Mouse (Mus musculus): Measurements from ENCODE around the gene Nrf1.

Nrf1 gene

DNA sequence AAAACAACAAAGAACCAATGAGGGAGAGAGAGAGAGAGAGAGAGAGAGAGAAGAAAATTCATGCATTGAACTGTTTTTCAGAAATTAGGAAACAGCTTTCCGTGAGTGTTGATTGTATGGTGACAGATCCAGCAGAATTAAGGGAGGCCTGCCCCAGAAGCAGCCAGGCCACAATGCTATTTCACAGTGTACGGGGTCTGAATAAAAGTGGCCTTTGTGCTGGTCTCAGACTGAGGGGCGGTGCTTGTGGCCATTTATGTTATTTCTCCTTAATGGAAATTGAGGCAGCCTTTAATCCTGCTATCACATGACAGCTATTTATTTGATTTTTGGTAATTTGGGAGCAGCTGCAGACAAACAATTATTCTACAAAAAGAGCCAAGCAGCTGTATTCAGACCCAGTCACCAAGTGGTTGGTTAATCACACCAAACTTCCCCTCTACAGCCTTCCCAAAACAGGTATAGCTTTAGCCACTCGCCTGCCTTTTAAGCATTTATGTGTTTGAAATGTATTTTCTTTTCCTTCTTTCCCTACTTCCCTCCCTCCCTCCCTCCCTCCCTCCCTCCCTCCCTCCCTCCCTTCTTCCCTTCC is 31.2 kb downstream of the Nrf1 start:
- in situ Hi-C loops (cut with MseI, MboI) = no loop called here

DNA sequence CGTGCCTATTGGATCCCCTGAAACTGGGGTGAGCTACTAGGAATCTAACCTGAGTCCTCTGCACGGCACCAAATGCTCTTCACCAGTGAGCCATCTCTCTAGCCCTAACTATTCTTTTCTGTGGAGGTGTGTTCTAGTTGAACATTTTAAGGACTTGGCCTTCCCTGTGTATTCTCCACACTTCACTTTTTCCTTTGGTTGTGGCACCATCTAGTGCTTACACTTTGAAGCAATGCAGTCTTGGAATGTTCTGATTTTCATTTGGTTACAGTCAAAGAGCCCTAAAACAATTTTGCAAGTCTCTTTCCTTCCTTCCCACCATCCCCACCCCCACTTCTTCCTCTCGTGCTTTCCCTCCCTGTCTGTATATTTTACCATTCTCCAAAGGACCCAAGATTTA is 33.6 kb downstream of the Nrf1 start:
- in situ Hi-C loops (cut with MseI, MboI) = no loop called here

DNA sequence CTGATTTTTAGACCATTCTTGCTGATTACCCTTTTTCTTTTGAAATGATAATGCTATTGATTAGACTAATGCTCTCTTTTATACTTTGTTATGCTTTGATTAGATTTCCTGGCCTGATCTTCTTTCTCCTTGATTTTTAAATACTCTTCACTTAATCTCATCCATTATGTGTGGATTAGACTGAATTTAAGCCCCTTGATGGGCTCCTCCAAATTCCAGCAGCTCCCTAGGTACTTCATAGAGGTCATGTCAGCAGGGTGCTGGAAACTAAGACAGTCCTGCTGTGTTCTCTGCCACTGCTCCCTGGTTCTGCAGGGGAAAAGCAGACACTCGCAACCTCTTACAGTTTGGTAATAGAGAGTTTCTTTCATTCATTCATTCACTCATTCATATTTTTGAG is 35.5 kb downstream of the Nrf1 start:
- in situ Hi-C loops (cut with MseI, MboI) = no loop called here

DNA sequence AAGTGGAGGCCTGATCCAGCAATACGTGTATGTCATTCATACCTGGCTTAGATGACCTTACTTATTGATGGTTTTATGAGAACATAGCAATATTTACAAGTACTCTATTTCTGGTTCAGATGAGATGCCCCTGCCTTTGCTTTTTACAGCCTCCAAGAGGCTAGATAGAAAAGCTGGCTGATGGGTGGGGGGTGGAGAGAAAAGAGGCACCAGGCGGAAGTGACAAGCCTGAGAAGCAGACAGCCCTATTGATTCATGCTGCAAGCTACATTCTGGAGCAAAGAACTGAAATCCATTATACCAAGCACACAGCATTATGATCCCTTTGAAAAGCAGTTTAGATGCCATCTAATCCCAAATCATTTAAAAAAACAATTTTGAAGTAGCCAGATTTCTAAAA is 37.6 kb downstream of the Nrf1 start:
- in situ Hi-C loops (cut with MseI, MboI) = no loop called here

DNA sequence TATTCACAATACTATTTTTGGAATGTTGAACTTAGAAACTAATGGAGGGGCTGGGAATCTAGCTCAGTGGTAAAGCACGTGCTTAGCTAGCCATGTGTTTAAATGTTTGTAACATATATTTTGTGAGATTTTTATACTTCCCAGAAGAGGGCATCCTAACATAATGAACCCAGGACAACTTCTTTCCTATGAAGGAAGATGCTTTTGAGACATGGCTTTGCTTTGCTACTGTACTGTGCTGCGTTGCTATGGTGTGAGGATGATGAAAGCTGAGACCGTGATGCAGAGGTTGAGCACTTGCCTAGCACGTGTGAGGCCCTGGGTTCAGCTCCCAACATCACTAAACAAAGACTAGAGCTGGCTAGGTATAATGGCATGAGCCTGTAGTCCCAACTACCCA is 43.4 kb downstream of the Nrf1 start:
- in situ Hi-C loops (cut with MseI, MboI) = no loop called here

- in situ Hi-C loops (cut with MseI, MboI) = no loop called here
Measured at GRCm38 (mm10) chr6:30092816-30093215, 45.0 kb downstream of the Nrf1 start.

- in situ Hi-C loops (cut with MseI, MboI) = no loop called here
Measured at GRCm38 (mm10) chr6:30101773-30102415, 54.1 kb downstream of the Nrf1 start.

DNA sequence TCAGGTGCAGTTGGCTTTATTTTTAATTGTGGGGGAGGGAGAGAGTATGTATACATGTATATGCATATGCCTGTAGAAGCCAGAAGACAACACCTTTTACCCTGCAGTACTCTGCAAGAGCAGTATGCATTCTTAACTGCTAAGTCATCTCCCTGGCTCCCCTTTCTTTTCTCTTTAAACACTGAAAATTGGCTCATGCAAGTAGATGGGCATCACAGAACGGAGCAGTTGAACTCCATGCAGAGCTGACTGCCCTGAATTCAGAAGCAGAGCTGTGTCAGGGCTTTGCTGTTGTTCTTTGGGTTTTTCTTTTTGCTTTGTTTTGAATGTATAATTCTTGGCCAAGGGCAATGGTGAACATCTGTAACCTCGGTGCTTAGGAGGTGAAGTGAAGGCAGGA is 58.3 kb downstream of the Nrf1 start:
- in situ Hi-C loops (cut with MseI, MboI) = no loop called here

GRCm38 (mm10) chr6:30107456-30107855 is 59.7 kb downstream of the Nrf1 start:
- in situ Hi-C loops (cut with MseI, MboI) = no loop called here

- in situ Hi-C loops (cut with MseI, MboI) = no loop called here
Measured at GRCm38 (mm10) chr6:30109820-30110502, 62.2 kb downstream of the Nrf1 start.

- in situ Hi-C loops (cut with MseI, MboI) = no loop called here
Measured at GRCm38 (mm10) chr6:30112349-30113132, 64.8 kb downstream of the Nrf1 start.

- in situ Hi-C loops (cut with MseI, MboI) = no loop called here
Measured at GRCm38 (mm10) chr6:30114101-30114500, 66.3 kb downstream of the Nrf1 start.

DNA sequence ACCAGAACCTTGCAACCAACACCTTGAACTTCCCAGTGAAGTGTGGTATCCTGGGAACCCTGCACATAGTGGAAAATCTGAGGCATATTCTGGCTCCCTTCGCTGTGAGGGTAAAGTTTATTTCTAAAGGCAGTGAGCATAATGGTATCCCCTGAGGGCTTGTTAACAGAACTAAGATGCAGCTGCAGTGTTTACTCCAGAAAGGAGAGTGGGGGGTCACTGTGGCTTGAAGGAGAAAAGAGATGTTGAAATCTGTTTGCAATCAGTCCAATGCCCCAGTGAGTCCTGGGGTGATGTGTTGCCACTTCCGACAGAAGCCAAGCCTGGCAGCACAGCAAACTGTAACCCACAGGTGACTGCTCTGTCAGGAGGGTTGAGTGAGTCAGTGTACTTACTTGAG is 73.4 kb downstream of the Nrf1 start:
- in situ Hi-C loops (cut with MseI, MboI) = no loop called here

- in situ Hi-C loops (cut with MseI, MboI) = no loop called here
Measured at GRCm38 (mm10) chr6:30121600-30121999, 73.8 kb downstream of the Nrf1 start.

GRCm38 (mm10) chr6:30123391-30123790 is 75.6 kb downstream of the Nrf1 start:
- in situ Hi-C loops (cut with MseI, MboI) = no loop called here

DNA sequence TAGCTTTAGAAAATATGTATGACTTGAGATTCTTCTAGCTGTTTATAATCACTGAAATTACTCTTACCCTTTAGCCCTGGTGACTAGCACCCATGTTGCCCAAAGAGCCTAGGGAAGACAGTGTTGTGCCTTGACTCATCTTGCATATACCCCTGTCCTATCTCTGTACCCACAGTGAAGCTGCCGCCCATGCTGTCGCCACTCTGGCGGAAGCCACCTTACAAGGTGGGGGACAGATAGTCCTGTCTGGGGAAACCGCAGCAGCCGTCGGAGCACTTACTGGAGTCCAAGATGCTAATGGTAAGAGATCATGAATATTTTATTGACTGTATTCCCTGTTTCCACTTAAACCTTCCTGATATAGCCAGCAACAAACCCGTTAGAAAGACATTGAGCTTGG is 78.3 kb downstream of the Nrf1 start:
- in situ Hi-C loops (cut with MseI, MboI) = no loop called here

DNA sequence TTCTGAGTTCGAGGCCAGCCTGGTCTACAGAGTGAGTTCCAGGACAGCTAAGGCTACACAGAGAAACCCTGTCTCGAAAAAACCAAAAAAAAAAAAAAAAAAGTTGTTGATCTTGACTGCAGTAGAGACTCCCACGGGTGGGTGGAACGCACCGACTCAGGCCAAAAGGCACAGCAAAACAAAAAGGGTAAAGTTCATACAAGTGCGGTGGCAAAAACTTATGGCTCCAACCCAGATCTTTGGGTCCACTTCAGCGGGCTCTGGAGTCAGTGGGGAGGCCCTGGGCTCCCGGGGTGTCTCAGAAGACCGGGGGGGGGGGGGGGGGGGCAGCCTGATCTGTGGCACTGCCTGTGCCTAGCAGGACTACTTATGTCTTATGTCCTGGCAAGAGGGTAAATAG is 79.0 kb downstream of the Nrf1 start:
- in situ Hi-C loops (cut with MseI, MboI) = no loop called here

DNA sequence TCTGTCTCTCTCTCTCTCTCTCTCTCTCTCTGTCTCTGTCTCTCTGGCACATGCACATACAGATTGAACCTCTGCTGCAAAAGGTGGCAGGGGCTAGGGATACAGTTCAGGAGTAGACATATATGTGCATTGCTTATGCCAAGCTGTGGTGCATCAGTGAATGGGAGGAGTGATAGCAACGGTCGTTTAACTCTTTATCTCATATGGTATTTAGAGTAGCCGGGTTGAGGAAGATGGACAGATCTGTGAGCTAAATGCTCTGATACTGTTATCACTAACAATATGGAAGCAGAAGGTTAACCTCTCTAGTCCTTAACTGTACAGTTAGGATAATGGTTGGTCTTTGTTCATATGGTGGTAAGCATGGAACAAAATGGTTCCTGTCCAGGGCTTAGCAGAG is 84.6 kb downstream of the Nrf1 start:
- in situ Hi-C loops (cut with MseI, MboI) = no loop called here

DNA sequence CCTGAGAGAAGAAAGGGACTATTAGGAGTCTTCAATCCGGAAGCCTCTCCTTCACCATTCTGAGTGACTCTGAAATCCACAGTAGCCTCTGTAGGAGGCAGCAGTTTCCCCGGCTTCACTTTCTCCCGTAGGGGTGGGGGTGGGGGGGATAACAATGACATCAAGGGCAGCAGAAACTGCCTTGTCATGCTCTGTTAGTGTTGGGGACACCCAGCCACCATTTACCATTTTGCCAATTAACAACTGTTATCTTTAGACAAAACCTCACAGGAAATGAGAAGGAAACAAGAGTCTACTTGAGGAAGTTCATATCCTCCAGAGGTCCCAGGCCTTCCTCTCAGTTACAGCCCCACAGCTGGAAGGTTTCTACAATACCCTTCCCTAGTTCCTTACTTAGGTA is 87.8 kb downstream of the Nrf1 start:
- in situ Hi-C loops (cut with MseI, MboI) = no loop called here

DNA sequence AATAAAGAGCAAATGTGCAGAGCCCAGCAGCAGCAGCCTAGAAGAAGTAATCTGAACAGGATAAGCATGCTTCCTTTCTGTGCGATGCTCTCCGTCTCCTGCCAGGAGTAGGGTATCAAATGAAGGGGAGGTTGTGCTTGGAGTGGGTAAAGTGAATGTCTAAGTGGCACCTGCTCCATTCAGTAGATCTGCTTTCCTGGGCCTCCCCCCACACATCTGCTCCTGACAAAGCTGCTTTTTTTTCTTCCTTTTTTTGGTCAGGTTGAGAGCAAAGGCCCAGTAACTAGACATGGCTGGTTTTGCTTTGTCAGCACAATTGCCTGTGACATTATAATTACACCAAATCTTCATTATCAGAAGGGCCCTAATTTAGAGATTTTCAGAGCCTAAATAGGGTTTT is 89.4 kb downstream of the Nrf1 start:
- in situ Hi-C loops (cut with MseI, MboI) = no loop called here

DNA sequence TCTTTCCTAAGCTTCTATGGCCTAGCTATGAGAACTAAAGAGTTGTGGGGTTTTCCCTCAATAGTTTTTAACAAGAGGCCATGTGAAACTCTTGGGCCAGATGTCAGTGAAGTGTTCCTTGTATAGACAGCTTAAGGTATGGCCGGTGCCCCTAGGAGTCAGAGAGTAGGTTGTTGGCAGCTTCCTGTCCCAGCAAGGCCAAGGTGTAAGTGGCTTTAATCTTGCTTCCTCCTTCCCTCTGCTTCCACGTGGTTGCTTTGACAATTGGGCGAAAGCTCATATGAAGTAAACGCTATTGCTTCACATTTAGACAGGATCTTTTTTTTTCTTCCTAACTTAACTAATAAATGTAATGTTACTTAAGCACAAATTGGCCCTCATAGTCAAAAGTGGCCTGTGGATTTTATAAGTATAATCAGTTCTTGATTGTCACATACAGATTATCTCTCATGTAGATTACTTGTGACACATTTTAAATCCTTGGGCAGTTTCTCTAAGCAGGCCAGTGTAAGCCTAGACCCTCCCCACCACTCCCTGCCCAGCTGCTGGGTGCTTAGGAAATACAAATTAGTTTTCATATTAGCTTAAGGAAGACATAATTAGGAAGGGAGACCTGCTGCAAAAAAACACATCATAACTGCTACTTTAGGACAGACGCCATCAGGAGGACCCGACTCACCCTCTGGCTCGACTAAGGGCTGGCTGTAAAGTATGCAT is 91.7 kb downstream of the Nrf1 start:
- in situ Hi-C loops (cut with MseI, MboI) = no loop called here

DNA sequence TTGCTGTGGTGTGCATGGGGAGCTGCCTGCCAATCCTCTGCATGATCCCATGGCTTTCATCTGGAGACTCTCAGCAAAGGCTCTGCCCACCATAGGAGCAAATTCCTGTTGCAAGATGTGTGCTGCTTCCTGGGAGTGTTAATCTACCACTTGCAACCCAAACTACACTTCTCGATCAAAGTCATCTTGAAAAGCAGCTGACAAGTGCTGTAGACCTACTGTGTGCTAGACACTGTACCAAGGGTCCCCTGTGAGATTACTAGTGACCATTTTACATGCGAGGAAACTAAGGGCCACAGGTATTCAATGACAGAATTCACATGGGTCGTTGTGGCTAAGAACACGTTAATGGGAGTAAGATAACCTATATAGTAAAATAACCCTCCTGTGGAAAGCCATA is 95.5 kb downstream of the Nrf1 start:
- in situ Hi-C loops (cut with MseI, MboI) = no loop called here
